Mouse (Mus musculus): ENCODE data around the gene Dlg2. TPM values are rescaled to one million over a fixed set of nuclear protein-coding genes. Genes with fewer than 3 reads are reported as not detected.

The Dlg2 gene
- polyA plus RNA-seq, 1 experiment from 2014 or later: 1.3 TPM

- peak; percentile 28 for DNase-seq (ENCODE audit: low spot score)
- no peaks in the 10 kb centered on the region for H3K27me3 ChIP-seq (replicated peaks; ENCODE audit: low read depth, poor library complexity, severe bottlenecking)
- H3K4me3 ChIP-seq: no peak overlapping the region
- H3K27ac ChIP-seq (replicated peaks): no peak overlapping the region
- H3K9me3 ChIP-seq: no peaks in the 10 kb centered on the region
- H3K36me3 ChIP-seq (replicated peaks): no peaks in the 10 kb centered on the region
- 43% methylated on average over 4 of the region's 4 CpGs for WGBS
- H3K4me1 ChIP-seq: no peaks in the 10 kb centered on the region
Measured at GRCm38 (mm10) chr7:92323710-92324109, 1847.2 kb downstream of the Dlg2 start.

- WGBS: 72% methylated on average over 2 of the region's 2 CpGs
- no peaks in the 10 kb centered on the region for H3K9me3 ChIP-seq
- no peak overlapping the region for H3K4me3 ChIP-seq
- no peaks in the 10 kb centered on the region for H3K27me3 ChIP-seq (replicated peaks; ENCODE audit: low read depth, poor library complexity, severe bottlenecking)
- H3K36me3 ChIP-seq (replicated peaks): no peaks in the 10 kb centered on the region
- no peaks in the 10 kb centered on the region for H3K4me1 ChIP-seq
- DNase-seq (ENCODE audit: low spot score): no peak
- H3K27ac ChIP-seq (replicated peaks): no peak overlapping the region
Measured at GRCm38 (mm10) chr7:92327343-92327896, 1850.9 kb downstream of the Dlg2 start.

- 82% methylated on average over 5 of the region's 5 CpGs for WGBS
- Histone ChIP-seq H3K27ac (replicated peaks) (no peak overlapping the region), H3K27me3 (replicated peaks; ENCODE audit: low read depth, poor library complexity, severe bottlenecking) (no peaks in the 10 kb centered on the region), H3K9me3 (no peaks in the 10 kb centered on the region), H3K4me3 (no peak overlapping the region), H3K36me3 (replicated peaks) (no peaks in the 10 kb centered on the region), H3K4me1 (no peaks in the 10 kb centered on the region)
- DNase-seq (ENCODE audit: low spot score): no peak
Measured at GRCm38 (mm10) chr7:92333220-92333898, 1856.9 kb downstream of the Dlg2 start.

GRCm38 (mm10) chr7:92356542-92356941 lies 1880.1 kb downstream of the Dlg2 start:
- no peak overlapping the region for H3K27ac ChIP-seq (replicated peaks)
- 0 out of 2 replicates have a peak, but pooled peaks cover 6% of the 10 kb centered on the region for H3K4me1 ChIP-seq
- H3K36me3 ChIP-seq (replicated peaks): no peaks in the 10 kb centered on the region
- DNase-seq (ENCODE audit: low spot score): no peak
- H3K27me3 ChIP-seq (replicated peaks; ENCODE audit: low read depth, poor library complexity, severe bottlenecking): no peaks in the 10 kb centered on the region
- H3K9me3 ChIP-seq: no peaks in the 10 kb centered on the region
- no peak overlapping the region for H3K4me3 ChIP-seq
- 73% methylated on average over 3 of the region's 3 CpGs for WGBS

DNA sequence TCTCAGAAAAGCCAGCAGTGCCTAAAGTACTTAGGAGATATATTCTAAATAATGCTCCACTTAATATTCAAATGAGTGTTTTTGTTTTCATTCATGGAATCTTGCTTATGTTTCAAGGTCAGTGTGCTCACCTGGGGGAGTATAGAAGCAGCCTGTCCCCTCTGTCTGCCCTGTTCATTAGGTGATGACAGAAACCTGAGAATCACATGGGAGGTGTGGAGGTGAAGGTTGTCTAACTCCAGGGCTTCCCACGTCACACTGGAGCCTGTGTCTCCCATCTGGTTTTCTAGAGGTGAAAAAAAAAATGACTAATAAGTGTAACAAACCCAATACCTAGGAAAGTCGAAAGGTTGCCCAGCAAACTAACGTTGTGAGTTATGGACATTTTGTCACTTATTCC lies 1886.9 kb downstream of the Dlg2 start:
- WGBS: 63% methylated on average over 3 of the region's 3 CpGs
- Histone ChIP-seq H3K9me3 (no peaks in the 10 kb centered on the region), H3K27me3 (replicated peaks; ENCODE audit: low read depth, poor library complexity, severe bottlenecking) (no peaks in the 10 kb centered on the region), H3K4me1 (peaks cover 9% of the 10 kb centered on the region), H3K27ac (replicated peaks) (no peak overlapping the region), H3K4me3 (no peak overlapping the region), H3K36me3 (replicated peaks) (no peaks in the 10 kb centered on the region)
- no peak for DNase-seq (ENCODE audit: low spot score)

DNA sequence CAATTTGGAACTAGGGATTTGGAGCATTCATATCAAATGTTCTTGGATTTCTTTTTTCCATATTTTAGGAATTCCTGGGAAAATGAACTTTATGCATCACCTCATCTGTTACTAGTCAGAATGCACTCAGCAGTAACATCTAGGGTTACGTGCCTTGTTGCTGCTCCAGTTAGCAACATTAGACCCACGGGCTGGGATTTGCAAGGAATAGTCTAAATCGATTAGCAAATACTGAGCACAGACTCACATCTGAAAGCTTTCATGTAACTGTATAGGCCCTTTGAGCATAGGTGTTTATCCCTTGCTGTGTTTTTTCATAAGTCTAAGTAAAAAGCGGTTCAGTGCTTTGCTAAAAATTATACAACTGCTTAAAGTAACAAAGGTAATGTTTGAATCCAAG lies 1887.3 kb downstream of the Dlg2 start:
- H3K9me3 ChIP-seq: no peaks in the 10 kb centered on the region
- H3K36me3 ChIP-seq (replicated peaks): no peaks in the 10 kb centered on the region
- H3K27ac ChIP-seq (replicated peaks): no peak overlapping the region
- no peak overlapping the region for H3K4me3 ChIP-seq
- no peaks in the 10 kb centered on the region for H3K27me3 ChIP-seq (replicated peaks; ENCODE audit: low read depth, poor library complexity, severe bottlenecking)
- DNase-seq (ENCODE audit: low spot score): no peak
- H3K4me1 ChIP-seq: peaks cover 8% of the 10 kb centered on the region
- WGBS: 68% methylated on average over 4 of the region's 4 CpGs

DNA sequence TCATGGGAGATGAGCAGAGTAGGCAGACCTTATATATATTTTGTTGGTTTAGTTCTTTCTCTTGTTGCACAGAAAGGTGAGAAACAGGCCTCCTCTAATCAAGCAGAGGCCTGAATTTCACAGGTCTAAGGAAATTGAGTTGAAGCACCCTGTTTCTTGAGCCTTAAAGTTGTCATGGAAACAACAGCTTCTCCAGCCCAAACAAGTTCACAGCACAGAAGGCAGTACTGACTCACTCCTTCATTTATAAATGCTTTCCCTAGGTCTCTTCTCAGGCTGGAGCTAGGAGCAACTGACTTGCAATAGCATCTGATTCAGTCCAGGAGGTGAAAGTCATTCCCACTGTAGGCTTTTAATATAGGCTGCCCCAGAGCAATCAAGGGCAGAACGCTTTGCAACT lies 1890.6 kb downstream of the Dlg2 start:
- 86% methylated on average over 1 of the region's 1 CpGs for WGBS
- Histone ChIP-seq H3K4me1 (peaks cover 8% of the 10 kb centered on the region), H3K9me3 (no peaks in the 10 kb centered on the region), H3K36me3 (replicated peaks) (no peaks in the 10 kb centered on the region), H3K27me3 (replicated peaks; ENCODE audit: low read depth, poor library complexity, severe bottlenecking) (no peaks in the 10 kb centered on the region), H3K27ac (replicated peaks) (no peak overlapping the region), H3K4me3 (no peak overlapping the region)
- DNase-seq (ENCODE audit: low spot score): no peak

- no peak overlapping the region for H3K27ac ChIP-seq (replicated peaks)
- H3K9me3 ChIP-seq: no peaks in the 10 kb centered on the region
- no peak overlapping the region for H3K4me3 ChIP-seq
- no peak for DNase-seq (ENCODE audit: low spot score)
- H3K36me3 ChIP-seq (replicated peaks): no peaks in the 10 kb centered on the region
- no peaks in the 10 kb centered on the region for H3K27me3 ChIP-seq (replicated peaks; ENCODE audit: low read depth, poor library complexity, severe bottlenecking)
- no peaks in the 10 kb centered on the region for H3K4me1 ChIP-seq
Measured at GRCm38 (mm10) chr7:92370521-92370920, 1894.0 kb downstream of the Dlg2 start.

- Histone ChIP-seq H3K36me3 (replicated peaks) (no peaks in the 10 kb centered on the region), H3K4me1 (no peaks in the 10 kb centered on the region), H3K27me3 (replicated peaks; ENCODE audit: low read depth, poor library complexity, severe bottlenecking) (no peaks in the 10 kb centered on the region), H3K27ac (replicated peaks) (no peak overlapping the region), H3K4me3 (no peak overlapping the region), H3K9me3 (no peaks in the 10 kb centered on the region)
- no peak for DNase-seq (ENCODE audit: low spot score)
- 79% methylated on average over 4 of the region's 4 CpGs for WGBS
Measured at GRCm38 (mm10) chr7:92371638-92372037, 1895.2 kb downstream of the Dlg2 start.

DNA sequence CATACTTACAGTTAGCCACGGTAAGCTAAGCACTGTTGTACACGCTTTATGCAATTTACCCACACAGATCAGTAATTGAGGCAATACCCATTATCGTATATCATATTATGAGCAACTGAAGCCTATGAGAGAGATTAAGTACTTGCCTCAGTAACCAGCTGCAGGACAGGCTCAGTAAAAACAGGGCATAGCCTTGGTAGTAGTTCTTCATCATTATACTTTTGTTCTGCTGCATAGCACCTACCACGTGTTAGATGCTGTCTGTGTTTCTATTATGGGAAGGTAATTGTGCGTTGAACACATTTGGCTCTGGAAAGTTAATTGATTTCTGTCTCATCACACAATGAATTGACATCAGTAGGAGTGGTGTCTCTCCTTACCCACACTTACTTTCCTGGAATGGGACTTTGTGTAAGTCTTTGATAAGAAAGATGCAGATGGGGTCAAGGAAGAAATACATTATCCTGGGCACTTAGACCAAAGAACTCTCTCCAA lies 1897.4 kb downstream of the Dlg2 start:
- Histone ChIP-seq H3K4me3 (no peak overlapping the region), H3K36me3 (replicated peaks) (no peaks in the 10 kb centered on the region), H3K27me3 (replicated peaks; ENCODE audit: low read depth, poor library complexity, severe bottlenecking) (no peaks in the 10 kb centered on the region), H3K4me1 (no peaks in the 10 kb centered on the region), H3K9me3 (no peaks in the 10 kb centered on the region), H3K27ac (replicated peaks) (no peak overlapping the region)
- no peak for DNase-seq (ENCODE audit: low spot score)
- 91% methylated on average over 5 of the region's 5 CpGs for WGBS

GRCm38 (mm10) chr7:92383913-92384484 lies 1907.5 kb downstream of the Dlg2 start:
- H3K27ac ChIP-seq (replicated peaks): no peak overlapping the region
- H3K4me3 ChIP-seq: no peak overlapping the region
- no peaks in the 10 kb centered on the region for H3K9me3 ChIP-seq
- no peaks in the 10 kb centered on the region for H3K36me3 ChIP-seq (replicated peaks)
- 83% methylated on average over 5 of the region's 5 CpGs for WGBS
- 0 out of 2 replicates have a peak, but pooled peaks cover 4% of the 10 kb centered on the region for H3K4me1 ChIP-seq
- no peak for DNase-seq (ENCODE audit: low spot score)
- no peaks in the 10 kb centered on the region for H3K27me3 ChIP-seq (replicated peaks; ENCODE audit: low read depth, poor library complexity, severe bottlenecking)

GRCm38 (mm10) chr7:92392052-92392640 lies 1915.7 kb downstream of the Dlg2 start:
- Histone ChIP-seq H3K27me3 (replicated peaks; ENCODE audit: low read depth, poor library complexity, severe bottlenecking) (no peaks in the 10 kb centered on the region), H3K9me3 (no peaks in the 10 kb centered on the region), H3K4me1 (peaks cover 5% of the 10 kb centered on the region), H3K4me3 (no peak overlapping the region), H3K36me3 (replicated peaks) (no peaks in the 10 kb centered on the region), H3K27ac (replicated peaks) (no peak overlapping the region)
- WGBS: 72% methylated on average over 6 of the region's 6 CpGs
- DNase-seq (ENCODE audit: low spot score): peak; percentile 20

DNA sequence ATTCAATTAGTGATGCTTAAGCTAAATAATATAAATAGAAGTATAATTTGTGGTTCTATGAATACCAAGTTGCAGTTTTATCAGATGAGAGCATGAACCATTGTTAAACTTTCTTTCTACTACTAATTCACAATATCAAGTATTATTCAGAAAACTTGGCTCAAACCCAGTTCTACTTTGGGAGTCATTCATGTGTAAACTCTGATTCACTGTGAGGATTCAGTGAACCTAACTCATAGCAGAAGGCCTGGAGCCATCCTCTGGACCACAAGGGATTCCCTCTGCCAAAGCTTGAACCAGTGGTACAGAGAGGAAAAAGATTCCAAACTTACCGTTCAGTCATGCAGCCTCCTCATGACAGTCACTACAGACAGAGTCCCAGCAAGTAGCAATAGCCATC lies 1920.3 kb downstream of the Dlg2 start:
- H3K27ac ChIP-seq (replicated peaks): no peak overlapping the region
- DNase-seq (ENCODE audit: low spot score): no peak
- H3K4me3 ChIP-seq: no peak overlapping the region
- H3K9me3 ChIP-seq: no peaks in the 10 kb centered on the region
- H3K27me3 ChIP-seq (replicated peaks; ENCODE audit: low read depth, poor library complexity, severe bottlenecking): no peaks in the 10 kb centered on the region
- H3K4me1 ChIP-seq: peaks cover 5% of the 10 kb centered on the region
- WGBS: 86% methylated on average over 1 of the region's 1 CpGs
- H3K36me3 ChIP-seq (replicated peaks): no peaks in the 10 kb centered on the region

All from embryonic facial prominence, embryonic 10.5 days (tissue).